Mouse (Mus musculus) left cerebral cortex, adult 18-20 months (tissue): ENCODE measurements around the gene Eef1akmt2. TPM values are rescaled to one million over a fixed set of nuclear protein-coding genes. Genes with fewer than 3 reads are reported as not detected.

Experiments
- DNase-seq, 2 experiments: peaks; one replicate each; pipeline ENCODE4 v3.0.0; 2021 to 2022; ENCODE audit warnings: low spot score in 2 of 2, mixed read lengths in 1 of 2
- total RNA-seq, 2 experiments: library from RNA; stranded (reverse); gene quantifications; 2 replicates each; pipeline ENCODE4 v1.2.3; 2021

Eef1akmt2 gene
- total RNA-seq, 2 experiments from 2014 or later: 33.4 to 35.0 TPM

DNA sequence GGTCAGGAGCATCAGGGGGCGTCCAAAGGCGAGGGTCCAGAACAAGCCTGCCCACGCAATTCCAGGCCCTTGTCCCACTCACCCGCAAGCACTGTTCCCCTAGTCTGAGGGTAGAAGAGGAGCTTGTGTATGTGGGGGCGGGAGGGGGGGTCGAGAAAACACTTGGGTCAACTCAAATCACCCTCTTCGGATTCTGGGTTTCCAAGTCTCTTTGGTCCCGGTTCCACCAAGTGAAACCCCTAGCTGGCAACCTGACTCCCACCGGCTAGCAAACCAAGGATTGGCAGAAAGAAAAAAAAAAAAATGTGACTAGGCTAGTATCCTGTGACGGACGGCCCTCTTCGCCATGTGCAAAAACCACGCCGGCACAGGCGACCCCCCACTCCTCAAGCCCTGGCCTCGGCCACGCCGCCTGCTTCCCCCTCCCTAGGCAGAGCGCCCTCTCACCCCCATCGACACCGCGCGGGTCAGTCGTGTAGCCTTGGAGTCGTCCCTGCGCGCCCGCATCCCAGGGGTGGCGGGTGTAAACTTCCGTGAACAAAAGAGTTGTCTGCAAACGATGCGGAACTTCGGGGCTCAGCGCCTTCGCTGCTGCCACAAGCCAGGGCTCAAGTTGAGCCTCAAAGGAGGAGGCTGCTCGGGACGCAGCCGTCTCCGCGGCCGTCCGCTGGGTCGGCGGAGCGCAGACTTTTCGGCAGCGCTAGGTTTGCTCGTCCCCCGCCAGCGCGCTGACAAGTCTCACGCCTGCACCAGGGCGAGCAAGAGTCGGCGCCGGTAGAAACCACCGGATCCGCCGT is 39.7 kb downstream of the Eef1akmt2 start:
- DNase-seq: peak in 1 of 2 experiments; percentile 49

GRCm38 (mm10) chr7:132811716-132812618 is 40.5 kb downstream of the Eef1akmt2 start:
- DNase-seq: peak in 1 of 2 experiments; percentile 64

DNA sequence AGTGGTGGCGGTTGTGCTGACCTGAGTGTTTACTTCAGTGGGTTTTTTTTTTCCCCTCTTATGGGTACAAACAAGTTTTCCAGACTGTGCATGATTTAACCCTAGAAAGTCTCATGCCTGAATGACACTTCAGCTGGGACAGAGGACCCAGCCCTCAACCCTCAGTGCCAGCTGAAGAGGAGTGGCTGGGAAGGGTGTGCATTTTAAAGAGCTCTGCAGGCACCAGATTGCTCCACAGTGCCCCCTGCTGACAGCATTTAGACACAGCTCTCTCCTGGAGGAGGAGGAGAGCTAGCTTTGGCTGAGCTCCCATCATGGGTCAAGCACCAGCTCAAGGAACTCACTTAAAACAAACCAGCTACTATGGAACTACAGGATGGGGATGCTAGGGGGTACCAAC is 41.6 kb downstream of the Eef1akmt2 start:
- DNase-seq: peak; percentile 93 to 98

DNA sequence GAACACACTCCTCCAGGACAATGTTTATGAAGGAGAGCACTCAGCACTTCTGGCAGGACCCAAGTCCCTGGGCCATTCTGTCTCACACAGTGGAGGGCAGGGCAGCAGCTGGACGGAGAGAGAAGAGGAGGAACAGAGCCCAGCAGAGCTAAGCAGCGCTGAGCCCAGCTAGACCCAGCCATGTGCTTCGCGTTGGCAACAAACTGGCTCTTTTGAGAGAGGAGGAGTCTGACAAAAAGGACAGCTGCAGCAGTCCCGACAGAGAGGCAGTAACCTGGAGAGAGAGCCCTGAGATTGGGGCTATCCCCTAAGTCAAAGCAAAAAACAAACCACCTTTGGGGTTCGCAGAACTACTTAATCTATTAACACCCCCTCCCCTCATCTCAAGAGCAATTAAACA is 42.1 kb downstream of the Eef1akmt2 start:
- peak; percentile 61 to 72 for DNase-seq

- DNase-seq: no peak
Observed at GRCm38 (mm10) chr7:132809721-132810120, 42.8 kb downstream of the Eef1akmt2 start.

- no peak for DNase-seq
Observed at GRCm38 (mm10) chr7:132808841-132809682, 43.4 kb downstream of the Eef1akmt2 start.

DNA sequence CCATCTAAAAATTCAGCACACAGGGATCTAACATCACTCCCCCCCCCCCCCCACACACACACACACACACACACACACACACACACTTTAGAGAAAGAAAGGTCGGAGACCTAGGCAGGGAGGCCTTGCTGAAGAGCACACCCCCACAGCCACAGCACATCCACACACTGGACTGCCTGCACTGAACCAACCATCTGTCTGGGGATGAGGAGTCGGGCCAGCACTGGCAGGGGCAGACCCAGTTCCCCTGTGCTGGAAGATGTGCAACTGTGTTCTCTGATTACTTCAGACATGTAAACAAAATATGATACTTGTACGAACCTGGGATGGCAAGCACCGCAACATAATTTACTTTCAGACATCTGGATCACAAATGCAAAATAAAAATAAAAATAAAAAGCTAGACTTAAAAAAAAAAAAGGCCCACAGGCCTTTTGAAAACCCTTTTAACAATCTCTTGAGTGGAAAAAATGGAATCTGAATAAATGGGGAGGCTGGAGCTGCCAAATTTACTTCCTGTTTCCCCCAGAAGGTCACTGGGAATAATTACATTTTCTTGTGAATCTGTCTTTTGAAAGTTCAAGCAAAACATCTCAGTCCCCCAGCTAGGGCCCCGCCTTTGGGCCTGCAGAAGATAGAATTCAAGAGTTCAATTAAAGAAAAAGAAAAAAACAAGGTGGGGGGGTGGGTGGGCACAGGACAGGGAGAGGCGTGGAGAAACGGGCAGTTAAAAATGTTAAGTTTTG is 44.2 kb downstream of the Eef1akmt2 start:
- DNase-seq: no peak

DNA sequence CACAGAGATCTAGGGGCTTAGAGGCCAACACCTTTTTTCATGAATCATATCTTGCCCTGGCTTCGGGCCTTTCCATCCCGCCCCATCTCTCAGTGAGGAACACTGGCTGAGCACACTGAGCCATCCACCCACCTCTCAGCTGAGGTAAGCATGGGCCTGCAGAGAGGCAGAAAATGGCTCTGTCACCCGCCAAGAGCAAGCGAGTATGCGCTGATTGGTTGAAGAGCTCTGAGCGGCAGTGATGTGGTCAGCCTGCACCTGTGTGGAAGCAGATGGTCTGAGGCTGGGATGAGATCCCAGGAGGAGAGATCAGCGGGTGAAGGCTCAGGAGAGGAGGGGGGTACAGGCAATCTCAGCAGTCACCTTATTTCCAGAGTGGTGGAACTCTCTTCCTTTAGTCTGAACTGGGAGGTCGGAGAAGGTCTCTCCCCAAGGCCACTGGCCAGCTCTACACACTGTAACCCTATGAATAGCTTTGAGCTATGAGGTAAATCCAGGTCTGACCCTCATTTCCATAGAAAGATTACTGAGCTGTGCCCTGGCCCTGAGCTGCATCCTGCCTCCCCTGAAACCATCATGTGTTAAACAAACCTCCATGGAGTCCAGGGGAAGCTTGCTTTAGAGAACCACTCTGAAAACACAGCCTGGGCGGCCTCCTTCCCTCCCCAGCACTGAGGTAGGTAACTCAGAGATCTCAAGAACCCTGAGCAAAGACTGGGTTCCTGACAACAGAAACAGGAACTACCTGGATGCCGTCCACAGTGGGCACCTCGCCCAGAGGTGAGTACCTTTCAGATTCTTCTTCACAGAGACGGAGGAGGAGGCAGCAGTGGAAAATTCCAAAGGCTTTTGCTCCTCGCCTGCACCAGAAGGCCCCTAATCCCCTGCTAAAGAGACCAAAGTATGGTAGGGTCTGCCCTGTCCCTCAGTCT is 45.3 kb downstream of the Eef1akmt2 start:
- peak; percentile 60 to 72 for DNase-seq

- no peak for DNase-seq
Observed at GRCm38 (mm10) chr7:132806286-132806685, 46.2 kb downstream of the Eef1akmt2 start.

GRCm38 (mm10) chr7:132804951-132805350 is 47.5 kb downstream of the Eef1akmt2 start:
- DNase-seq: no peak

DNA sequence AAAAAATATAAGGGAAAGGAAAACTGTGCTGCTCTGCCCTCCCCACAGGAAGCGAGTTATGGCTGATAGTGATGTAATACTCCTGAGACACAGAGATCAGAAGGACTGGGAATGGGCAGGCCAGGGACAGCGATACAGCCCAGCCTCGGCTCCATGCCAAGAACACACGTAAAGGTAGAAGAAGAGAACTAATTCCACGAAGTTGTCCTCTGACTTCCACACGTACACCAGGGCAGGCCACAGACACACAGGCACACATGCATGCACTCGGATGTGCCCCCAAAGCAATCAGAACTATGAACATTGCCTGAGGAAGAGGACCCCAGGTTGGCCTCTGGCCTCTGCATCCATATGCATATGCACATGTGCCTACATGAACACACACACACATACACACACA is 48.0 kb downstream of the Eef1akmt2 start:
- no peak for DNase-seq

DNA sequence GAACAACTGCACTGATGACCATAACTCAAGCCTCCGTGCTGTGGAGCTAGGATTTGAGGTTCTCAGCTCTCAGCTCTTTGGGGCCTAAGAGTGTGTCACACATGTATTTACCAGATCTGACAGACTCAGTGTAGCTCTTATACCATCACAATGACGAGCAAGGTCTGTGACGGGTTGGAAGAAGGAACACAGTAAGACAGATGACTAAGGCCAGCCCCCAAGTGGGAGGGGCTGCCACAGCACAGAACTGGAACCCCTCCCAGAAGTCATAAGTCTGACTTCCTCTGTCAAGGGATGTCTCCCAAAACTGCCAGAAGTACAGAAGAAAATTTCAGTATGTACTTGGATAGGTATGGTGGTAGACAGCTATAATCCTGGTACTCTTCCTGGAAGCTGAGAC is 48.5 kb downstream of the Eef1akmt2 start:
- no peak for DNase-seq

GRCm38 (mm10) chr7:132803336-132803735 is 49.1 kb downstream of the Eef1akmt2 start:
- no peak for DNase-seq

GRCm38 (mm10) chr7:132802691-132803090 is 49.8 kb downstream of the Eef1akmt2 start:
- no peak for DNase-seq

DNA sequence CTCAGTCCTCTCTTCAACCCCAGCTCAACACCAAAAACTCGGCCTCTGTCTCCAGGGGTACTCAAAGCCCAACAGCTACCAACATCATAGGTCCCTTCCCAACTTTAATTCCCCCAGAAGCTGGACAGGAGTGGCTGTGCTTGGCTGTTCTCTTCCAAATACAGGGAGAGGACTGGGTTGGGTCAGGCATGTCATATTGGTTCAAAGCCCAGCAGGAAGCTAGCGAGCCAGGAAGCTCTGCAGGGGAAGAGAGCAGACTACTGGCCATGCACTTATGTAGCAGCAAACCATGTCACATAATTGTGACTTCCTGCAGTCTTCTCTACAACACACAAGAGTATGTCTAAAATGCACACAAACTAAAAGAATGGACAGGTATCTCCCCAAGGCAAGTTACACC is 50.4 kb downstream of the Eef1akmt2 start:
- no peak for DNase-seq

- DNase-seq: no peak
Observed at GRCm38 (mm10) chr7:132801509-132801908, 51.0 kb downstream of the Eef1akmt2 start.

GRCm38 (mm10) chr7:132800868-132801267 is 51.6 kb downstream of the Eef1akmt2 start:
- no peak for DNase-seq

DNA sequence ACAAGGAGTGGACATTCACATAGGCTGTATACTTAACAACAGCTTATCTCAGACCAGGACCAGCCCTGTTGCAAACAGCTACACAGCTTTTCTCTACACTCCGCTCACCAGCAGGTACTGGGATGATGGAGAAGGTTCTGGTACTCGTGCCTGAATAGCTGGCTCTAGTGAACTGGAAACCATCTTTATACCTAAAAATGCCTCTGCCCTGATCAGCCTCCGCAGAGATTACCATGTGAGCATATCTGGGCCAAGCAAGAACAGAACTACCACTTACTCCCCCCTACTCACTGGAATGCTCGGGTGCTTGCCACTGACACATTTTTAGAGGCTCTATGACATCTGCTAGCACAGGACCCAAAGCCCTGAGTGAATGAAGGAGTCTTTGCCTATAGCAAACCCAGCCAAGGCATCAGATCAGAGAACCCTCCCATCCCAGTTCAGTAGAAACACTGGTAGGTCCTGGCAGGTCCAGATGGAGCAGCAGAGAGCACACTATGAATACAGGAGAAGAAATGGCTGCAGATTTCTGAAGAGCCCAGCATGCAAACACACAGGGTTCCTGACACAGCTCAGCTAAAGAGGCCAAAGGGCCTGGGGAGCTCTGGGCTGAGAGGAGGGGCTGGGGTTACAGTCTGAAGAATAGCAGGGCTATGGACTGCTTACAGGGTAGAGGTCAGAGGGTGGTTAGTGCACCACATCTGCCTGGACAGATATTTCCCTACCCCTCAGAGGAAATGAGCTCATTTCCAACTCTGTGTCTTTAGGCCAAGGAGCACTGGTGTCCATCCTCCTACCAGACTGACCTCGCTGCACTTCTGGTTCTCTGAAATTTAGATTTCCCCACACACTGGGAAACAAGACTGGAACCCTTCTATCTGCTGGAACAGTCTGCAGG is 53.1 kb downstream of the Eef1akmt2 start:
- DNase-seq: no peak
